In genomic region chr5:66445497-66445896, GRCm38 (mm10) we compare ENCODE assay signal across 32 mouse cellular contexts.
"Had no signal": no experiment of that assay in that cellular context is flagged by ENCODE, and none has a peak within 500 bp of the region (broad histone marks: within the 10 kb centered on the region; RNA-seq: fewer than 3 reads in every experiment).

No protein-coding gene starts in this region.

- H3K9ac ChIP-seq: heart, embryonic 12.5 days; heart, embryonic 13.5 days; heart, embryonic 15.5 days; hindbrain, embryonic 12.5 days; hindbrain, embryonic 13.5 days; hindbrain, embryonic 14.5 days; hindbrain, embryonic 15.5 days; intestine, embryonic 15.5 days; kidney, embryonic 15.5 days had no signal

- H3K27me3 ChIP-seq: heart, embryonic 12.5 days; heart, embryonic 13.5 days; heart, embryonic 15.5 days; hindbrain, embryonic 12.5 days; hindbrain, embryonic 13.5 days; hindbrain, embryonic 15.5 days; intestine, embryonic 15.5 days; kidney, embryonic 15.5 days had no signal

- ATAC-seq: hindbrain, embryonic 16.5 days; hindbrain, postnatal 0 days; inflammation-experienced regulatory T-cells, adult 6 months; intestine, embryonic 15.5 days; intestine, embryonic 16.5 days; intestine, postnatal 0 days had no signal

- H3K27ac ChIP-seq: heart, adult 2 months; heart, embryonic 10.5 days; heart, embryonic 13.5 days; heart, embryonic 15.5 days; hindbrain, embryonic 12.5 days; hindbrain, embryonic 15.5 days; hindbrain, postnatal 0 days; intestine, embryonic 15.5 days; kidney, embryonic 15.5 days; kidney, postnatal 0 days; layer of hippocampus, adult 2 months; left cerebral cortex, adult 2 months had no signal

- DNase-seq: heart, adult 18-20 months; heart, adult 2 months; heart, postnatal 10 days; heart, postnatal 14 days; heart, postnatal 36 days; heart, postnatal 4 days; kidney, adult 18-20 months; kidney, postnatal 10 days; kidney, postnatal 14 days; kidney, postnatal 4 days; layer of hippocampus, adult 9-11 months; layer of hippocampus, postnatal 36 days had no signal

- H3K4me1 ChIP-seq: heart, embryonic 12.5 days; heart, embryonic 13.5 days; heart, embryonic 15.5 days; intestine, embryonic 15.5 days; kidney, embryonic 15.5 days had no signal

- H3K4me3 ChIP-seq: heart, adult 2 months; heart, embryonic 10.5 days; heart, embryonic 12.5 days; heart, embryonic 13.5 days; heart, embryonic 15.5 days; hindbrain, embryonic 10.5 days; hindbrain, embryonic 12.5 days; hindbrain, embryonic 13.5 days; hindbrain, embryonic 15.5 days; intestine, embryonic 15.5 days; kidney, embryonic 15.5 days; layer of hippocampus, adult 2 months; left cerebral cortex, adult 2 months had no signal

- H3K4me2 ChIP-seq: heart, embryonic 11.5 days; heart, embryonic 12.5 days; heart, embryonic 13.5 days; heart, embryonic 15.5 days; hindbrain, embryonic 12.5 days; hindbrain, embryonic 13.5 days; hindbrain, embryonic 14.5 days; hindbrain, embryonic 15.5 days; intestine, embryonic 15.5 days; kidney, embryonic 15.5 days had no signal

- H3K9me3 ChIP-seq: heart, embryonic 10.5 days; heart, embryonic 12.5 days; heart, embryonic 13.5 days; heart, embryonic 15.5 days; hindbrain, embryonic 10.5 days; hindbrain, embryonic 12.5 days; hindbrain, embryonic 13.5 days; hindbrain, embryonic 15.5 days; intestine, embryonic 15.5 days; kidney, embryonic 15.5 days had no signal

- H3K36me3 ChIP-seq: heart, embryonic 10.5 days; heart, embryonic 15.5 days; hindbrain, embryonic 15.5 days; intestine, embryonic 15.5 days had no signal
